Mouse (Mus musculus) kidney, adult 2 months (tissue): Measurements from ENCODE around the gene Cd200r4.

Experiments used
- CTCF ChIP-seq: fragments of 200-500 bp; conservative IDR thresholded peaks from 2 replicates; pipeline ENCODE4 v1.5.1; 2011; ENCODE audit warnings: low read depth, mild to moderate bottlenecking, control low read depth, low read length, moderate library complexity, mixed read lengths; ENCODE audit not compliant: insufficient read depth, insufficient read length
- POLR2A ChIP-seq: fragments of 200-500 bp; IDR thresholded peaks from one replicate; pipeline ENCODE4 v1.6.1; 2011; ENCODE audit warnings: low read depth, low read length, control low read depth

DNA sequence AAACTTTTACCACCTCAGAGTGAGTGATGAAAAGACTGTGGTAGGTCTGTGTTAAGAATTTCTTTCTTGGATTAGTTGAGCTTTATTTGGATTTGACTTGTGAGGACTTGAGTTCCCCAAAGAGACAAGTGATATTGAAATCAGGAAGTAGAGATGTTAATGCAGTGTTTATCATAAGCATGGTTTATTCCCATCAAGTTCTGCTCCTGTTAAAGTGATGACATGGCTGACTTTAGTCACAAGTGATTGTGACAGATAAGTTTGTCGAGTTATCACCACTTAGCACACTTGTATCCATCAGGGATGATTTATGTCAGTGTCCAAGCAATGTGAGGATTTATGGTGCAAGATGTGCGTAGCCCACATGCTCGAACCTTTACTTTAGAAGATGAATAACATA lies 20.8 kb downstream of the Cd200r4 start:
- TF ChIP-seq POLR2A (no peak), CTCF (no peak)
